Mouse (Mus musculus): ENCODE data around the gene Appl1. TPM values are rescaled to one million over a fixed set of nuclear protein-coding genes. Genes with fewer than 3 reads are reported as not detected.
A peak's percentile ranks its signal among the peaks of the same experiment; 100 is the strongest.
"Not testable (repeated sequence)": the region's sequence is repeated elsewhere in the genome, so short reads cannot be mapped to it uniquely, and the experiment has no call there.

The Appl1 gene
- total RNA-seq, 1 experiment from 2014 or later: 52.2 TPM

DNA sequence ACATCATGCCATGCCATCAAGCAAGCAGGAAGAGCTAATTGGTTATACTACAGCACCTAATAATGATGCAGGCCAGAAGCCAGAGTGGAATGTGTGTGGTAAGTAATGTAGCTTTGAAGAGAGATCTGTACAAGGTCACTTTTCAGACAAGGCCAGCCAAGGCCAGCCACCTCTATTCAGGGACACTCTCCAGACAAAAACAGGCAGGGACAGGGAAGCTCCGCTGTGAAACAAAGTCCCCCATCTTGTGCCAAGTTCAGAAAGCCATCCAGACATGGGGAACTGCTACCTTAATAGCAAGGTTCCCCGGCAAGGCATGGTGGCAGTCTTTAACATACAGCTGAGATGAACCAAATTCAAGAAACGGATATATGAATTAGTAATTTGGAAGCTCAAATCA is 4.5 kb upstream of the Appl1 start:
- ATAC-seq (replicated peaks in 1 of 2; ENCODE audit: insufficient read depth in 1 of 2, low FRiP score in 2 of 2, low TSS enrichment in 1 of 2, low read depth in 1 of 2, poor library complexity in 2 of 2, severe bottlenecking in 2 of 2): no peak

GRCm38 (mm10) chr14:26973089-26973488 is 2.1 kb upstream of the Appl1 start:
- ATAC-seq (replicated peaks in 1 of 2; ENCODE audit: insufficient read depth in 1 of 2, low FRiP score in 2 of 2, low TSS enrichment in 1 of 2, low read depth in 1 of 2, poor library complexity in 2 of 2, severe bottlenecking in 2 of 2): no peak

DNA sequence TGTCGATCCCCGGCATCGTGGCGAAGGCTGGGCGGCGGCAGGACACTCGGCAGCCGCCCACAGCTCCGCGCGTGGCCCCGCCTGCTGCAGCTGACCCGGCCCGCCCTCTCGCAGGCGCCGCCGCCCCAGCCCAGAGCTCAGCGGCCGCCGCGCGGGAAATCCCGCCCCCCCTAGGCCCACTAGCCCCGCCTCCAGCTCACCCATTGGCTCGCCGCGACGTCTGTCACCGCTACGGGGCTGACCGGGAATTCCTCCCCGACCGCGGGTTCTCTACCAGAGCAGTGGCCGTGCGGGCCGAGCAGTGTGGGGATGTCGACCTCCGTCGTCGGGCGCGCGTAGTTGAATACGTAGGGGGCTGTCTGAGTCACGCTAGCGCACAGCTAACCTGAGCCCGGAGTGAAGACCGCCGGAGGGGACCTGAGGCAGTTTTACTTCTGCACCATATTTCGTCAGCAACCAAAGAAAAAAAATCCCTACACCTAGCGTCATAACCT is 546 bp downstream of the Appl1 start:
- peak; percentile 95 to 98 for ATAC-seq (replicated peaks in 1 of 2; ENCODE audit: insufficient read depth in 1 of 2, low FRiP score in 2 of 2, low TSS enrichment in 1 of 2, low read depth in 1 of 2, poor library complexity in 2 of 2, severe bottlenecking in 2 of 2)

DNA sequence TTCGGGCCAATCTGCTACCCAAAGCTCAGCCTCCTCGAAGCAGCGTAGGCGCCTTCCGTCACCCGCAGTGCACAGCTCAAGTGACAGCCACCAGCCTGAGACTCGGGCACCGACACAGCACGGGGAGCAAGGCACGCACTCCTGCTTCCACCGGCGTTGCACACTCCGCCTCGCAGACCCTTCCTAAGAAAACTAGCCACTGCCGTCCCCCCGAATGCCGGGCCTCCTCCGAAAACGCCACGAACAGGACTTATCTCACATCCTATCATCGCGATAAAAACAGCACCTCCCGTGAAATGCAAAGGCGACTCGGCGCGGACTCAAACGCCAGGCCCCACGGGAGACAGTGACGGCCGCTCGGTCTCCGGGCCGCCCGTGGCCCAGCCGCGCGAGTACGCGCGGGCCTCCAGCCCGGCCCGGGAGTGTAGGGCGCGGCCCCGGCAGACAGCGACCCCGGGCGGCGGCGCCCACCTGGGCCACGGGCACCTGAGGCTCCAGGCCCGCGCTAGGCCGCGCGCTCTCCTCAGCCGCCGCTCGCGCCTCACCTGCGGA is 1.1 kb downstream of the Appl1 start:
- peak; percentile 24 to 52; a peak in 3 of 4 replicates for ATAC-seq (replicated peaks in 1 of 2; ENCODE audit: insufficient read depth in 1 of 2, low FRiP score in 2 of 2, low TSS enrichment in 1 of 2, low read depth in 1 of 2, poor library complexity in 2 of 2, severe bottlenecking in 2 of 2)

DNA sequence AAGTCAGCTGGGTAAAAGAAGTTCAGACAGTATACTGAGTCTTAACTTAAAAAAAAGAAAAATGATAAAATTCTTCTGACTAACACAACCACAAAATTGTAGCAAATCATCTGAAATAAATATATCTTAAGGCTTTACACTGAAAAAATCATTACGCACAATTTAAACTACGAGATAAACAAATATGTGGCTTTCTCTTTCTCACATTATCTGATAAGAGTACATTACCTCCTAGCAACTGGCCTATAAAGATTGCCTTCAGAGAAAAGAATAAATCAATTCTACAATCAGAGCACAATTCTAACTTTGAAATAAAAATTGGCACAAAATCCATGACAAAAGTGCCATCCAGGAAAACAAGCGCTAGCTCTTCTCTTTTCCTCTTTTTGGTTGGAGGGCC is 1.9 kb downstream of the Appl1 start:
- no peak for ATAC-seq (replicated peaks in 1 of 2; ENCODE audit: insufficient read depth in 1 of 2, low FRiP score in 2 of 2, low TSS enrichment in 1 of 2, low read depth in 1 of 2, poor library complexity in 2 of 2, severe bottlenecking in 2 of 2)

DNA sequence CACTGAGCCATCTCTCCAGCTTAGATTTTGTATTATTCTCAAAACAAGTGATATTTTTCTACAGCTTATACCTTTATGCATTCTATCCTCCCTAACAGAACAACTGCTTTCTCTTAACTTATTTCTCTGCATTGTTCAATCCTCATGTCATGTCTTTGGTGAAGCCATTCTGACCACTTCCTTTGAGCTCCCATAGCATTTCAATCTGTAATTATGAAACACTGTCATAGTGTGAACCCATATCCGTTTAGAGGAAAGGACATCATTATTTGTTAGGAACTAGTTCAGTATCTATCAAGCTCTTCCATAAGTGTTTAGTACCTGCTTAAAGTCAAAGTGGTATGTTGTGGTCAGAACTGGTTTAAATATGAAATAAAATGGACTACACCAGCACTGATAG is 10.5 kb downstream of the Appl1 start:
- ATAC-seq (replicated peaks in 1 of 2; ENCODE audit: insufficient read depth in 1 of 2, low FRiP score in 2 of 2, low TSS enrichment in 1 of 2, low read depth in 1 of 2, poor library complexity in 2 of 2, severe bottlenecking in 2 of 2): no peak

- ATAC-seq (replicated peaks in 1 of 2; ENCODE audit: insufficient read depth in 1 of 2, low FRiP score in 2 of 2, low TSS enrichment in 1 of 2, low read depth in 1 of 2, poor library complexity in 2 of 2, severe bottlenecking in 2 of 2): not testable (repeated sequence)
Observed at GRCm38 (mm10) chr14:26956139-26956538, 14.9 kb downstream of the Appl1 start.

DNA sequence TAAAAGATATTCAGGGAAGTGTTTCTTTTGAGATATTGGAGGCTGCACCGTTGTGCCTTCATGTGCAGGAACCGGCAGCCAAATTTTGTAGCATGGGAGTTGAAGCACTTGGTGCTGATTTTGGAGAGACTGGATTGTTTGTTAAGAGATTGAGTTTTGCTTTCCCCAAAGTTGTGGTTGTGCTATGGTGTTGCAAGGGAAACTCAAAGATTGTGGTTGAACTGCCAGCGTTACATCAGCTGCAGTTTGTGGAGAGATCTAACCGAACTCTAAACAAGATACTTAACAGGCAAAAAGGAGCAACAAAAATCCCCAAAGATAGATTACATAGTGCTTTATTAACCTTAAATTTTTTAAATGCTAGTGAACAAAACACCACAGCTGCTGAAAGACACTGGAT is 35.5 kb downstream of the Appl1 start:
- no peak for ATAC-seq (replicated peaks in 1 of 2; ENCODE audit: insufficient read depth in 1 of 2, low FRiP score in 2 of 2, low TSS enrichment in 1 of 2, low read depth in 1 of 2, poor library complexity in 2 of 2, severe bottlenecking in 2 of 2)

- ATAC-seq (replicated peaks in 1 of 2; ENCODE audit: insufficient read depth in 1 of 2, low FRiP score in 2 of 2, low TSS enrichment in 1 of 2, low read depth in 1 of 2, poor library complexity in 2 of 2, severe bottlenecking in 2 of 2): no peak
Observed at GRCm38 (mm10) chr14:26934891-26935290, 36.1 kb downstream of the Appl1 start.

GRCm38 (mm10) chr14:26923702-26924421 is 47.2 kb downstream of the Appl1 start:
- ATAC-seq (replicated peaks in 1 of 2; ENCODE audit: insufficient read depth in 1 of 2, low FRiP score in 2 of 2, low TSS enrichment in 1 of 2, low read depth in 1 of 2, poor library complexity in 2 of 2, severe bottlenecking in 2 of 2): no peak

DNA sequence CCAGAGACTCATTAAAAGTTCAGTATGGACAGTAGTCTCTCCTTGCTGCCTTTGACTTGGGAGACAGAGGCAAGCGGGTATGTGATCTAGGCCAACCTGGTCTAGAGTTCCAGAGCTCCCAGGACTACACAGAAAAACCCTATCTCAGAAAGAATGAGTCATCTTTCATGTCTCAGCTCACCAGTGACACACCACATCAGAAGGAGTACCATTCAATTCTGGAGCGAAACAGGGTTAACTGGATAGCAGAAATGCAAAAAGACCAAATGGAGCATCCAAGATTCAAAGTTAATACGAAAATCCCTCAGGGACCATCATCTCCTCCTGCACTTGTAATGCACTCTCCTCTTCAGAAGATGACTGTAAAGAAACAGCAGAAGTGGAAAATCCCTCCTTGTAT is 51.7 kb downstream of the Appl1 start:
- no peak for ATAC-seq (replicated peaks in 1 of 2; ENCODE audit: insufficient read depth in 1 of 2, low FRiP score in 2 of 2, low TSS enrichment in 1 of 2, low read depth in 1 of 2, poor library complexity in 2 of 2, severe bottlenecking in 2 of 2)

DNA sequence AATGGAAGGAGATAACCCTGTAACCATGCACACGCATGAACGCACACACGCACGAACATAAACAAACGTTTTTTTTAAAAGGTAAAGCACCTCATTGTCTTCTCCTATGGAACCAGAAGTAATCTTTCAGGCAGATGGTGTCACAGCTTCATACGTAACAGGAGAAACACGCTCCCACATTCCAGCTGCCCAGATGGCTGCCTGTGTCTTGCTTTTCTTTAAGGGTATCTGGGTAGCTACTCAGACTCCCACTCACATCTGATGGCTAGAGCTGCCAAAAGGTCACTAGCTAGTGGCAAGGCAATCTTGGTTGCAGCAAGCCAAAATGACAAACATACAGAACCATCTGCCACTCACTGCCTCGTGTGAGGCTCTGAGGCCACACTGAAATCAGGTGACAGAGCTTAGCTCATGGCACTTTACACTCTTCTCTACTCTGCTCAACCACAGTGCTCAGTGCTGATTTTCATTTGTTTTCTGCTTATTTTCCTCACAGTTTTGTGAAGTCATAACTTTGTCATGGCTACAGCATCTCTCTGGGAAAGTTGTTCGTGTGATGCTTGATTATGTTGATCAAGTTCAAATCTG is 57.3 kb downstream of the Appl1 start:
- ATAC-seq (replicated peaks in 1 of 2; ENCODE audit: insufficient read depth in 1 of 2, low FRiP score in 2 of 2, low TSS enrichment in 1 of 2, low read depth in 1 of 2, poor library complexity in 2 of 2, severe bottlenecking in 2 of 2): no peak

DNA sequence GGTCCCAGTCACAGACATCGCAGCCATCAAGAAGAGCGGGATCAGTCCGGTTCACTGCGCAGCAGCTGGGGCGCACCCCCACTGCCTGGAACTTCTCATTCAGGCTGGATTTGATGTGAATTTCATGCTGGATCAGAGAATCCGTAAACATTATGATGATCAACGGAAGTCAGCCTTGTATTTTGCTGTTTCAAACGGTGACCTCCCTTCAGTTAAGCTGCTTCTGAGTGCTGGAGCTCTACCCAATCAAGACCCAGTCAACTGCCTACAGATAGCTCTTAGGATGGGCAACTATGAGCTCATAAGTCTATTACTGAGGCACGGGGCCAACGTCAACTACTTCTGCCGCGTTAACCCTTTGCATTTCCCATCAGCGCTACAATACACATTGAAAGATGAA is 59.2 kb downstream of the Appl1 start:
- ATAC-seq (replicated peaks in 1 of 2; ENCODE audit: insufficient read depth in 1 of 2, low FRiP score in 2 of 2, low TSS enrichment in 1 of 2, low read depth in 1 of 2, poor library complexity in 2 of 2, severe bottlenecking in 2 of 2): no peak

GRCm38 (mm10) chr14:26911201-26911600 is 59.8 kb downstream of the Appl1 start:
- ATAC-seq (replicated peaks in 1 of 2; ENCODE audit: insufficient read depth in 1 of 2, low FRiP score in 2 of 2, low TSS enrichment in 1 of 2, low read depth in 1 of 2, poor library complexity in 2 of 2, severe bottlenecking in 2 of 2): no peak

- not testable (repeated sequence) for ATAC-seq (replicated peaks in 1 of 2; ENCODE audit: insufficient read depth in 1 of 2, low FRiP score in 2 of 2, low TSS enrichment in 1 of 2, low read depth in 1 of 2, poor library complexity in 2 of 2, severe bottlenecking in 2 of 2)
Observed at GRCm38 (mm10) chr14:26910461-26910860, 60.6 kb downstream of the Appl1 start.

GRCm38 (mm10) chr14:26907401-26907800 is 63.6 kb downstream of the Appl1 start:
- no peak for ATAC-seq (replicated peaks in 1 of 2; ENCODE audit: insufficient read depth in 1 of 2, low FRiP score in 2 of 2, low TSS enrichment in 1 of 2, low read depth in 1 of 2, poor library complexity in 2 of 2, severe bottlenecking in 2 of 2)

DNA sequence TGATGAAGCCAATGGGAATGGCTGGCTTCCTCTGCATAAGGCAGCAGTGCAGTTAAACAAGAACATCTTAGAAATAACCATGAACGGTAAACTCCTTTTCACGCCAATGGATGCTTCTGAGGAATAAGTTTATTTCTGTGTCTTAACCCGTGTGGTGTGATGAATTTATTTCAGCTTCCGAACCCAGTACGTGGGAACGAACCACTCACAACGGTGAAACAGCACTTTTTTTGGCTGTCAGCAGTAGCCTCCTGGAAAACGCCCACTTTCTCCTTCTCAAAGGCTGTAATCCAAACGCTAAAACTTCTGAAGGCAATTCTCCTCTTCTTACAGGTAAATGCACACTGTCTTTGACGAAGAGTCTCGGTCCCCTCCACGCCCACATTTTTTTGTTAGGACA is 70.1 kb downstream of the Appl1 start:
- no peak for ATAC-seq (replicated peaks in 1 of 2; ENCODE audit: insufficient read depth in 1 of 2, low FRiP score in 2 of 2, low TSS enrichment in 1 of 2, low read depth in 1 of 2, poor library complexity in 2 of 2, severe bottlenecking in 2 of 2)

DNA sequence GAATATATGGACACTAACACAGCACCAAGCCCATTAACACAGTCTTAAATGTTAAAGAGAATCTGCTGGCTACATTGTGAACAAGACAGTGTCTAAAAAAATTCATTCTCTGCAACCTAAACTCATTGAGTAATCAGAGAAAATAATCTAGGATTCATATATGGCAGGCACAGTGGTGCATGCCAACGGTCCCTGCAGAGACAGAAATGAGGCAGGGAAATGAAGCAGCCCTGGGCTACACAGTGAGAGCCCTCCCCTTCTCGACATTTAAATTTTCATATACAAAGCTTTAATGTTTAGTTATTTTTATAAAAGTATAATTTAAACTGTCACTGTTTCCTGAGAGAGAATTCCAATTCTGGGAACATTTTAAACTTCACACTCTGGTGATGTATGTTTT is 71.5 kb downstream of the Appl1 start:
- no peak for ATAC-seq (replicated peaks in 1 of 2; ENCODE audit: insufficient read depth in 1 of 2, low FRiP score in 2 of 2, low TSS enrichment in 1 of 2, low read depth in 1 of 2, poor library complexity in 2 of 2, severe bottlenecking in 2 of 2)

DNA sequence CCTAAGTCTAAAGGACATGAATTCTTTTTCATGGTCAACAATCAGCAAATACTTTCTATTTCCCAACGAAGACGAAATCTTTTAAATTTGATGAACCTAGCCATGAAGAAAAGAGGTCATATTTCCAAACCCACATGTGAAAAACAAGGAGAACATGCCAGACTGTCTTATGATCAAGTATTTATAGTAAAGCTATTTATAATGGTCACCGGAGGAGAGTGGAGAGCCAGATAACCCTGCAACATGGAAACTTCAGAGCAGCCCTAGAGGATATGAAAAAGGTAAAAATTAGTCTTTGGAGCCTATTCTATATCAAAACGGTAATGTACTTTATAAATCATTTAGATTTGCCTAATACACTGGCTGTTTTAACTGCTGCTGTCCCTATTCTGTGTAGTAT is 76.6 kb downstream of the Appl1 start, which contains the start of gene Asb14:
Gene Asb14, plus strand, starts transcription at position 166 of the 400 bp plus-strand sequence.
- ATAC-seq (replicated peaks in 1 of 2; ENCODE audit: insufficient read depth in 1 of 2, low FRiP score in 2 of 2, low TSS enrichment in 1 of 2, low read depth in 1 of 2, poor library complexity in 2 of 2, severe bottlenecking in 2 of 2): no peak
